Mouse (Mus musculus) midbrain, embryonic 14.5 days (tissue): ENCODE measurements around the gene Zfp629. TPM values are rescaled to one million over a fixed set of nuclear protein-coding genes. Genes with fewer than 3 reads are reported as not detected.

Source experiments
- ATAC-seq: fragments of 200-750 bp; cut with Nextera tagmentation; 2 replicates; pipeline ENCODE4 v1.8.0; 2017; ENCODE audit warnings: moderate number of reproducible peaks, moderate library complexity; ENCODE audit not compliant: low FRiP score, low TSS enrichment
- DNase-seq: peaks from one replicate; pipeline ENCODE4 v3.0.0-alpha.2; 2015
- H3K27ac ChIP-seq: fragments of 300-500 bp; sonication (generic); replicated peaks from 2 replicates; pipeline ENCODE4 v1.5.1; 2014; ENCODE audit warnings: mild to moderate bottlenecking, low read depth, low read length, moderate library complexity
- H3K27me3 ChIP-seq: fragments of 300-500 bp; sonication (generic); 2 replicates; pipeline ENCODE4 v1.6.1; 2014; ENCODE audit warnings: low read length, control low read depth, mixed read lengths; ENCODE audit not compliant: control insufficient read depth, insufficient read depth
- H3K36me3 ChIP-seq: fragments of 300-500 bp; sonication (generic); 2 replicates; pipeline ENCODE4 v1.6.1; 2014; ENCODE audit warnings: low read length, control low read depth; ENCODE audit not compliant: control insufficient read depth, insufficient read depth
- H3K4me1 ChIP-seq: fragments of 300-500 bp; sonication (generic); 2 replicates; pipeline ENCODE4 v1.6.1; 2014; ENCODE audit warnings: mild to moderate bottlenecking, antibody characterized with exemption, low read length, control low read depth; ENCODE audit not compliant: control insufficient read depth, insufficient read depth
- H3K4me2 ChIP-seq: fragments of 300-500 bp; sonication (generic); 2 replicates; pipeline ENCODE4 v1.6.1; 2014; ENCODE audit warnings: mild to moderate bottlenecking, low read length, moderate library complexity
- H3K4me3 ChIP-seq: fragments of 300-500 bp; sonication (generic); replicated peaks from 2 replicates; pipeline ENCODE4 v1.5.1; 2014; ENCODE audit warnings: low read depth, low read length
- H3K9ac ChIP-seq: fragments of 300-500 bp; sonication (generic); replicated peaks from 2 replicates; pipeline ENCODE4 v1.6.1; 2014; ENCODE audit warnings: mild to moderate bottlenecking, low read length, moderate library complexity
- H3K9me3 ChIP-seq: fragments of 300-500 bp; sonication (generic); 2 replicates; pipeline ENCODE4 v1.6.1; 2016; ENCODE audit warnings: low read length, control low read depth, mixed read lengths; ENCODE audit not compliant: control insufficient read depth
- WGBS: fragments of 180-500 bp; shearing (Covaris S2); extraction: QIAGEN DNeasy Blood & Tissue Kit; methylation state at CpG from one replicate; pipeline ENCODE4 v1.1.7; 2014; 5-methylcytosine and 5-hydroxymethylcytosine counted together
- polyA plus RNA-seq: library from polyadenylated mRNA; unstranded; fragments of >200 nt; fragmentation: Nextera tagmentation; extraction: Ambion mirVana; gene quantifications from 2 replicates; pipeline ENCODE4 v1.2.1, GENCODE M21; 2014

Zfp629 gene
- polyA plus RNA-seq, 1 experiment from 2014 or later: 31.6 TPM

GRCm38 (mm10) chr7:127574115-127574514 lies 41.5 kb downstream of the Zfp629 start:
- peaks cover 25% of the 10 kb centered on the region for H3K36me3 ChIP-seq
- peak overlapping the region; percentile 81 for H3K27ac ChIP-seq
- peak overlapping the region; percentile 69 for H3K4me3 ChIP-seq
- WGBS: 27% methylated on average over 7 of the region's 7 CpGs
- no peaks in the 10 kb centered on the region for H3K27me3 ChIP-seq
- H3K4me1 ChIP-seq: peaks cover 20% of the 10 kb centered on the region
- H3K9ac ChIP-seq: peak overlapping the region; percentile 85
- H3K4me2 ChIP-seq: peak overlapping the region; percentile 79
- DNase-seq: no peak
- no peaks in the 10 kb centered on the region for H3K9me3 ChIP-seq
- no peak for ATAC-seq

DNA sequence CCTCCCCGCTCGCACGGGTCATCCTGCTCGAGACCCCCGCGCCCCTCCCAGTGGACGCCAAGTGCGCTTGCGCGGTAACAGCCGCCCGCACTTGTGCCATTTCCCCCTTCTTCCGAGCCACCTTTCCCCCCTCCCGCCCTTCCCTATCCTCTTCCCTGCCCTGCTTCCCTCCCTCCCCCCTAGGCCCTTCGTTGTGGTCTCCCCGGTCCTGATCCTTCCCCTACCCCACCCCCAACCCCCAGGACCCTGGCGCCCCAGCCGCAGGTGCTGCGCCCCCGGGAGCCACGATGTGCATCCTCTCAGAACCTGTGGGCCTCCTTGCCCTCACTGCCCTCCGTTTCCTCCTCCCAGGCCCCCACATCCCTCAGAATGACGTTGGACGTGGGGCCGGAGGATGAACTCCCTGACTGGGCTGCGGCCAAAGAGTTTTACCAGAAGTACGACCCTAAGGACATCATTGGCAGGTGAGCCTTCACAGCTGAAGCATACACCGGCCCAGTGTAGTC lies 42.0 kb downstream of the Zfp629 start:
- peak overlapping the region; percentile 81 for H3K27ac ChIP-seq
- peaks cover 20% of the 10 kb centered on the region for H3K4me1 ChIP-seq
- no peaks in the 10 kb centered on the region for H3K27me3 ChIP-seq
- peak overlapping the region; percentile 69 for H3K4me3 ChIP-seq
- H3K9me3 ChIP-seq: no peaks in the 10 kb centered on the region
- WGBS: 1% methylated on average over 28 of the region's 28 CpGs
- peak overlapping the region; percentile 85 for H3K9ac ChIP-seq
- DNase-seq (no peak), ATAC-seq (no peak)
- H3K36me3 ChIP-seq: peaks cover 28% of the 10 kb centered on the region
- peak overlapping the region; percentile 79 for H3K4me2 ChIP-seq

DNA sequence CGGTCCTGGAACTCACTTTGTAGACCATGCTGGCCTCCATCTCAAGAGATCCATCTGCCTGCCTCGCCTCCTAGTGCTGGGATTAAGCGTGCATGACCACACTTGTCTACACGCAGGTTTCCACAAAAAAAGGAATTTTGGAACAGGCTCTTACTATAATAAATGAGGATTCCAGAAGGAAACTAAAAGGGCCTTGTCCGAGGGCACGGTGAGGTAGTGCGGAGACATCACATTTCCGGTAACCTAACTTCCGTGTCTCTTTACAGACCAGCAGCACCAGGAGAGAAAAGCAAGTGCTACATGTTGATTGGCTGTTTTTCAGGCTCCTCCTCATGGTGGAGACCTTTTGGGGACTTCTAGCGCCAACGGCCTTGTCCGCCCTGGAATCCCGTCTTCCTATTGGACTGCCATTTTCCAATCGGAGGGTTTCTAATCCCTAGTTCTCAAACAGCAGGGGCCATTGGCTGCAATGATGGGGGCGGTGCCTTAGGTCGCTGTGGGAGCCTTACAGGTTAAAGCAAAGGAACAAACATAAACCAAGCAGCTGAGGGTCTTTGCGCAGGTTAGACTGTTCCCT lies 42.6 kb downstream of the Zfp629 start, which contains the start of gene Phkg2:
TSS of gene Phkg2 (plus strand) at position 446 of the 577 bp plus-strand sequence.
- no peaks in the 10 kb centered on the region for H3K27me3 ChIP-seq
- H3K9ac ChIP-seq: peak within 1 kb of the TSS; percentile 85
- ATAC-seq: peak; percentile 98
- H3K4me1 ChIP-seq: peaks cover 20% of the 10 kb centered on the region
- peak; percentile 96 for DNase-seq
- under 1% methylated on average over 17 of the region's 17 CpGs for WGBS
- H3K36me3 ChIP-seq: peaks cover 26% of the 10 kb centered on the region
- H3K4me3 ChIP-seq: peak within 1 kb of the TSS; percentile 69
- no peaks in the 10 kb centered on the region for H3K9me3 ChIP-seq
- peak within 1 kb of the TSS; percentile 79 for H3K4me2 ChIP-seq
- H3K27ac ChIP-seq: peak within 1 kb of the TSS; percentile 81

- Histone ChIP-seq H3K36me3 (peaks cover 77% of the 10 kb centered on the region), H3K4me1 (no peaks in the 10 kb centered on the region)
Measured at GRCm38 (mm10) chr7:127564381-127565150, 51.0 kb downstream of the Zfp629 start.

GRCm38 (mm10) chr7:127561340-127561858 lies 54.2 kb downstream of the Zfp629 start, which contains the start of gene Tmem265:
TSS of gene Tmem265 (plus strand) at chr7:127561390.
- 95% methylated on average over 5 of the region's 5 CpGs for WGBS
- no peaks in the 10 kb centered on the region for H3K9me3 ChIP-seq
- no peak for ATAC-seq

More at GRCm38 (mm10) chr7:127564381-127565150, 51.0 kb downstream of the Zfp629 start:
- H3K9ac ChIP-seq: no peak overlapping the region
- no peak overlapping the region for H3K27ac ChIP-seq
- ATAC-seq: no peak
- H3K27me3 ChIP-seq: no peaks in the 10 kb centered on the region
- H3K9me3 ChIP-seq: no peaks in the 10 kb centered on the region
- peak; percentile 12 for DNase-seq
- 75% methylated on average over 6 of the region's 6 CpGs for WGBS
- H3K4me3 ChIP-seq: no peak overlapping the region
- H3K4me2 ChIP-seq: no peak overlapping the region

DNA sequence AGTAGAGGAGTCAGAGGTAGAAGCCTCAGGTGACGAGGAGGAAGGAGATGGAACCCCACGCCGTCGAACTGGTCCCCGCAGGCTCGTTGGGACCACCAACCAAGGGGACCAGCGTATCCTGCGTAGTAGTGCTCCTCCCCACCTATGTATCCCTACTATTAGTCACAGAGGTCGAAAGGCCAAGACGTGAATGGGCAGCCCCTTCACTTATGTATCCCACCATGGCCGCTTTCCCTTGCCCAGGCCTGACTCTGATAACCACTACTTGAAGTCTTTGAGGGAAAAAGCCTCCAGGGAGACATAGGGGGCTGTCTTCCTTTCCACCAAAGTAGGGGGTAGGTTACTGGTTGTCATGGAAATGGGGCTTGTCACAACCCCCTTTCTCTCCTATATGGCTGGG lies 55.0 kb downstream of the Zfp629 start:
- Histone ChIP-seq H3K36me3 (peaks cover 87% of the 10 kb centered on the region), H3K4me3 (no peak overlapping the region), H3K9me3 (no peaks in the 10 kb centered on the region), H3K9ac (no peak overlapping the region), H3K27me3 (no peaks in the 10 kb centered on the region), H3K4me1 (no peaks in the 10 kb centered on the region), H3K27ac (no peak overlapping the region), H3K4me2 (no peak overlapping the region)
- ATAC-seq: no peak
- 93% methylated on average over 11 of the region's 11 CpGs for WGBS
- DNase-seq: no peak

More at GRCm38 (mm10) chr7:127561340-127561858, 54.2 kb downstream of the Zfp629 start, which contains the start of gene Tmem265:
- no peak for DNase-seq
- Histone ChIP-seq H3K36me3 (peaks cover 86% of the 10 kb centered on the region), H3K4me1 (no peaks in the 10 kb centered on the region), H3K4me3 (no peak within 1 kb of the TSS), H3K9ac (no peak within 1 kb of the TSS), H3K4me2 (no peak within 1 kb of the TSS), H3K27ac (no peak within 1 kb of the TSS), H3K27me3 (no peaks in the 10 kb centered on the region)

Other genes starting within 250 kb of the Zfp629 start
- gene Zfp747, start 239.7 kb downstream of the Zfp629 start, polyA plus RNA-seq: 7.0 and 7.7 TPM in 2 replicates
- gene 9130019O22Rik, start 228.6 kb downstream of the Zfp629 start, polyA plus RNA-seq: 5.3 and 6.9 TPM in 2 replicates
- gene E430018J23Rik, start 222.2 kb downstream of the Zfp629 start, polyA plus RNA-seq: 5.5 and 6.2 TPM in 2 replicates
- gene Zfp764, start 209.0 kb downstream of the Zfp629 start, polyA plus RNA-seq: 4.6 and 5.7 TPM in 2 replicates
- 31.9 and 33.9 TPM in 2 replicates for gene Zfp688, start 193.7 kb downstream of the Zfp629 start, polyA plus RNA-seq
- 16.1 and 16.6 TPM in 2 replicates for gene Zfp689, start 166.6 kb downstream of the Zfp629 start, polyA plus RNA-seq
- gene Prr14, start 156.2 kb downstream of the Zfp629 start, polyA plus RNA-seq: 41.8 and 44.3 TPM in 2 replicates
- 14.9 and 17.8 TPM in 2 replicates for gene Fbrs, start 136.6 kb downstream of the Zfp629 start, polyA plus RNA-seq
- 46.1 and 64.3 TPM in 2 replicates for gene Srcap, start 103.8 kb downstream of the Zfp629 start, polyA plus RNA-seq
- 18.8 and 20.8 TPM in 2 replicates for gene Gm42715, start 96.2 kb downstream of the Zfp629 start, polyA plus RNA-seq
- 5.1 and 14.5 TPM in 2 replicates for gene Tmem265, start 54.4 kb downstream of the Zfp629 start, polyA plus RNA-seq
- gene Phkg2, start 42.5 kb downstream of the Zfp629 start, polyA plus RNA-seq: 54.8 and 61.6 TPM in 2 replicates
- gene Ccdc189, start 27.2 kb downstream of the Zfp629 start, polyA plus RNA-seq: 9.0 and 12.8 TPM in 2 replicates
- gene Rnf40, start 27.0 kb downstream of the Zfp629 start, polyA plus RNA-seq: 40.7 and 45.0 TPM in 2 replicates
- 47.2 and 54.0 TPM in 2 replicates for gene Bcl7c, start 93.1 kb upstream of the Zfp629 start, polyA plus RNA-seq
- 3.5 and 4.3 TPM in 2 replicates for gene Ctf1, start 96.9 kb upstream of the Zfp629 start, polyA plus RNA-seq
- gene Ctf2, start 116.4 kb upstream of the Zfp629 start, polyA plus RNA-seq: 0.12 and 0.16 TPM in 2 replicates
- gene Fbxl19, start 128.7 kb upstream of the Zfp629 start, polyA plus RNA-seq: 7.4 and 15.2 TPM in 2 replicates
- 2.9 and 3.4 TPM in 2 replicates for gene Orai3, start 154.0 kb upstream of the Zfp629 start, polyA plus RNA-seq
- gene Setd1a, start 160.9 kb upstream of the Zfp629 start, polyA plus RNA-seq: 24.0 and 27.3 TPM in 2 replicates
- not detected in 2 replicates for gene Gm49388, start 169.8 kb upstream of the Zfp629 start, polyA plus RNA-seq
- gene Hsd3b7, start 184.8 kb upstream of the Zfp629 start, polyA plus RNA-seq: 6.0 and 7.1 TPM in 2 replicates
- 8.7 and 11.8 TPM in 2 replicates for gene Stx4a, start 208.5 kb upstream of the Zfp629 start, polyA plus RNA-seq
- 30.8 and 46.9 TPM in 2 replicates for gene Stx1b, start 208.8 kb upstream of the Zfp629 start, polyA plus RNA-seq